Mouse (Mus musculus) brain, adult 2 months (tissue): Measurements from ENCODE around the gene Sult1c2.
"Not testable (repeated sequence)": the region's sequence is repeated elsewhere in the genome, so short reads cannot be mapped to it uniquely, and the experiment has no call there.

Experiments
- DNase-seq: peaks from one replicate; pipeline ENCODE4 v3.0.0; 2011; ENCODE audit warnings: low read depth, low spot score

Gene Sult1c2

DNA sequence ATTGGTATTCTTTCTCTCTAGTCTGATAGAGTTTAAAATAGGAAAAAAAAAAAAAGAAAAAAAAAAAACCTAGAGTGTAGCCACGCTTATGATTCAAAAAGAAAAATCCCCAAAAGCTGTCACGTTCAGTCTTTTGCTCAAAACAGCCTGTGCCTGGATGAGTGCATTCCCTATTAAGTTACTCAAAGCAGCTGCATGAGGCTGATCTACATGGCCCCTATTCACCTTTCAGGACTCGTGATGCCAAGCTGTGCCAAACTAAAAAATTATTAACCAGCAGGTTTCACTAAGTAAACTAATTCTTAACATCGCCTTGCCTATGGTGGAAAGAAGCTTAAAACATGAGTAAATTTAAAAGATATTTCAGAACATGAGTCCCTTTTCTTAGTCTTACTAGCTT is at the start of gene Sult1c2:
TSS of gene Sult1c2 (minus strand) at position 134 of the 400 bp plus-strand sequence.
- no peak for DNase-seq

DNA sequence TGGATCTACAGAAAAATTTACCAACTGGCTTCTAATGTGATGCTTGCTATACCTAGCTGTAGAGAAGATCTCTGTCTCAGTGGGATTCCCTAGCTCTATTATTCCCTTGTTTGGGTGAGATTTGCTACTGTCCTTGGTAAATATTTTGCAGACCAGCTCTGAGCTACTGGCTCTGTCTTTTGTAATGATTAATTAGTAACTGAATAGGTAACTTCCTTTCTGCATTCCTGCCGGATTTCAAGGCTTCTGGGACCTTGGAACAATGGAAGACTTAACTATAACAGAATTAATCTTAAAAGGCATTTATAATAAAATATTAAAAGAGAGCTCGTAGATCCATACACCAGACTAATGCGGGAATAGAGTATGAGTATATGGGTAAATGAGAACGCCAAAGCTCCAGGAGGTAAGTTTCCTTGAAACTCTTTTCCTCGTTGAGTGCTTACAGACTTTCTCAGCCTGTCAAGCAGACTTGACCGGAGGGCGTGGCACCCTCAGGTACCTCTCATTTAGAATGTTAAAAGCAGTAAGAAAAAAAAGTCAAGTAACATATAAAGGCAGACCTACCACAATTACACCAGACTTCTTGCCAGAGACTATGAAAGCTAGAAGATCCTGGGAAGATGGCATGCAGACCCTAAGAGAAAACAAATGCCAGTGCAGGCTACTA is 33.0 kb upstream of the Sult1c2 start:
- not testable (repeated sequence) for DNase-seq

DNA sequence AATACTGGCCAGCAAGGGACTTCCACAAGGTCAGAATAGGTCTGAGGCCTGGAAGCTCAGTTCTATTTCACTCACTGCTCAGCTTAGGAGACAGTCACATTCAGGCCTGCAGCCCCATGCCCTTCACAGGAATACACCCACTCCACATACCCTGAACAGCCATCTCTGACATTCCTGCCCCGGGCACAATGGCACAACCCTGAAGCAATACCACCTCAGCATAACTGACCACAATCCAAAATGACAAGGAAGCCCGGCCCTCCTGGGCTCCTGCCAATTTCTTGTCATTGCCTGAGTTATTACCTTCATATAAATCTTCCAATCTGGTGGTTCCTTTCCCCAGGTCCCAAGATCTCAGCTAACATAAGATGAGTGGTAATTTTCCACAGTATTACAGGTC is 28.3 kb upstream of the Sult1c2 start:
- no peak for DNase-seq

- no peak for DNase-seq
Observed at GRCm38 (mm10) chr17:53872192-53872591, 26.1 kb upstream of the Sult1c2 start.

- no peak for DNase-seq
Observed at GRCm38 (mm10) chr17:53869931-53870330, 23.8 kb upstream of the Sult1c2 start.

- no peak for DNase-seq
Observed at GRCm38 (mm10) chr17:53865260-53865955, 19.3 kb upstream of the Sult1c2 start.

- DNase-seq = no peak
Observed at GRCm38 (mm10) chr17:53860548-53860947, 14.4 kb upstream of the Sult1c2 start.

DNA sequence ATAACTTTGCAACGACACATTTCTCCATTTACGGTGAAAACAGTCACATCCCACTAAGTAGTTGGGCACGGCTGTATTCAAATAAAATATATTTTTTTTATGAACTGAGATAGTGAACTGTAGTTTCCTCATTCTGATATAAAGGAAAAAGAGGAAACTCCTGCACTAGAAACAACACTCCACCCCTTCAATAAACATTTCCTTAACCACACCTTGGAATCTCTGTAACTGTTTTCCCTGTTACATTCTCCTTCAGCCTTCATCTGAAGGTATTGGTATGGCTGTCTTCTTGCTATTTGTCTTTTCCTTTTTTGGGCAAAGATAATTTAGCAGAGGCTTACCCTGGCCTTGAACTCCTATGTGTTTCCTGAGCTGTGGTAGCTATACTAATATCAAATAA is 8.9 kb upstream of the Sult1c2 start:
- no peak for DNase-seq

DNA sequence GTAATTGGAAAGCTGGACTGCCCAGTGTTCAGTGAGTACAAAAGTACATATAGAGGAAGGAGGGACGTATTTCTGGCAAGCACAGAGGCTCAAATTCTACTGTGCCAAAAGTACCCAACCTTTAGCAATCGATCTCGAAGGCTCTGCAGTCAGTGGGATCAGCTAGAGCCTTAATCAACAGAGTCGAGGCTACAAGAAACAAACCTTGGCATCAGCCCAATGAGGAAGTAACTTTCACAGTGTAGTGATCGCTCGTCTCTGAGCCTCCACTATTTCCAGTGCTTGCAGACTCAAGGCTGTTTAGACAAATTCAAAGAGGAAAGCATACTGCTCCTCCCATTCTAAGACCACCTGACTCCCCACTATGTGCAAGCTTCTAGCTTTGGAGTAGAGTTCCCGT is 343 bp downstream of the Sult1c2 start:
- DNase-seq = no peak

- DNase-seq = peak; percentile 72
Observed at GRCm38 (mm10) chr17:53833366-53833765, 12.8 kb downstream of the Sult1c2 start.

GRCm38 (mm10) chr17:53803974-53804373 is 42.2 kb downstream of the Sult1c2 start:
- DNase-seq = not testable (repeated sequence)

GRCm38 (mm10) chr17:53783381-53783780 is 62.8 kb downstream of the Sult1c2 start:
- peak; percentile 58 for DNase-seq
